ENCODE assay signal across 12 mouse cellular contexts in genomic region chr5:125180630-125181263, GRCm38 (mm10). TPM values are rescaled to one million over a fixed set of nuclear protein-coding genes. Genes with fewer than 3 reads are reported as not detected.
A peak's percentile ranks its signal among the peaks of the same experiment; 100 is the strongest.
DNase-seq lines count a peak whose midpoint lies in the region; ATAC-seq and TF ChIP-seq lines count a peak whose summit lies in the region.
"Had no signal": no experiment of that assay in that cellular context is flagged by ENCODE, and none has a peak within 500 bp of the region (broad histone marks: within the 10 kb centered on the region; RNA-seq: fewer than 3 reads in every experiment).

No protein-coding gene starts in this region.

- H3K9me3 ChIP-seq in limb, embryonic 12.5 days, result no peaks in the 10 kb centered on the region
- H3K9me3 ChIP-seq in limb, embryonic 10.5 days (replicated peaks), result no peaks in the 10 kb centered on the region
- H3K9me3 ChIP-seq in intestine, postnatal 0 days (ENCODE audit: control insufficient read depth), result no peaks in the 10 kb centered on the region

- TF ChIP-seq POLR2A in bone marrow macrophage, adult 2 months (IDR thresholded peaks at IDR 0.05; ENCODE audit: borderline replicate concordance, low read depth, low read length), result no peak

- H3K4me1 ChIP-seq in limb, embryonic 12.5 days (replicated peaks), result peaks cover 56% of the 10 kb centered on the region
- peaks cover 66% of the 10 kb centered on the region for H3K4me1 ChIP-seq in limb, embryonic 10.5 days
- H3K4me1 ChIP-seq in bone marrow macrophage, adult 2 months (ENCODE audit: control insufficient read depth, insufficient read depth, low read length), result peaks cover 26% of the 10 kb centered on the region
- H3K4me1 ChIP-seq in intestine, postnatal 0 days (replicated peaks; ENCODE audit: control insufficient read depth, insufficient read depth, low read length), result no peaks in the 10 kb centered on the region

- H3K36me3 ChIP-seq in limb, embryonic 12.5 days, result no peaks in the 10 kb centered on the region
- H3K36me3 ChIP-seq in limb, embryonic 10.5 days, result no peaks in the 10 kb centered on the region
- H3K36me3 ChIP-seq in intestine, postnatal 0 days (ENCODE audit: control insufficient read depth, insufficient read depth), result no peaks in the 10 kb centered on the region

- TF ChIP-seq CTCF in bone marrow macrophage, adult 2 months (IDR thresholded peaks at IDR 0.05; ENCODE audit: low read depth, low read length), result no peak
- TF ChIP-seq CTCF in intestine, postnatal 0 days (IDR thresholded peaks at IDR 0.05; ENCODE audit: low read depth), result no peak

- no peak overlapping the region; the same call in 1 of the 2 replicates for H3K4me2 ChIP-seq in limb, embryonic 12.5 days
- no peak overlapping the region for H3K4me2 ChIP-seq in intestine, postnatal 0 days (replicated peaks; ENCODE audit: low read depth)

- no peak for ATAC-seq in limb, embryonic 12.5 days (ENCODE audit: insufficient number of reproducible peaks, insufficient read depth, low FRiP score, low TSS enrichment, low read depth)
- ATAC-seq in intestine, postnatal 0 days, result no peak
- no peak for ATAC-seq in activated CD4-positive, CD25-positive, alpha-beta regulatory T cell, adult 4 months
- ATAC-seq: forebrain, embryonic 16.5 days; hindbrain, embryonic 16.5 days had no signal

- 78% methylated on average over 6 of the region's 6 CpGs for WGBS in limb, embryonic 12.5 days
- 84% methylated on average over 6 of the region's 6 CpGs for WGBS in limb, embryonic 10.5 days
- 77% methylated on average over 6 of the region's 6 CpGs for WGBS in intestine, postnatal 0 days

- no peak overlapping the region for H3K9ac ChIP-seq in limb, embryonic 12.5 days (replicated peaks)
- H3K9ac ChIP-seq in intestine, postnatal 0 days (ENCODE audit: low read depth, low read length), result no peak overlapping the region

- DNase-seq in cerebellum, adult 9-10 months, result peak; percentile 55
- no peak for DNase-seq in cerebellum, postnatal 36 days
- no peak for DNase-seq in limb, embryonic 10.5 days (ENCODE audit: low spot score)
- DNase-seq in T-cell, adult 2 months (ENCODE audit: low spot score), result no peak
- DNase-seq: gastrocnemius, postnatal 10 days; right cerebral cortex, postnatal 4 days had no signal

- no peak overlapping the region for H3K4me3 ChIP-seq in limb, embryonic 12.5 days (replicated peaks)
- H3K4me3 ChIP-seq in limb, embryonic 10.5 days, result no peak overlapping the region
- H3K4me3 ChIP-seq in bone marrow macrophage, adult 2 months (ENCODE audit: insufficient read depth, low read length), result no peak overlapping the region
- H3K4me3 ChIP-seq in intestine, postnatal 0 days (ENCODE audit: low read depth, low read length), result no peak overlapping the region

- 0 out of 2 replicates have a peak overlapping the region, but pooled peaks have one; percentile 17 for H3K27ac ChIP-seq in limb, embryonic 12.5 days
- H3K27ac ChIP-seq in limb, embryonic 10.5 days, result no peak overlapping the region
- H3K27ac ChIP-seq in bone marrow macrophage, adult 2 months (ENCODE audit: insufficient read depth, low read depth, low read length), result peak overlapping the region; percentile 98
- peak overlapping the region; percentile 75; the same call in 1 of the 2 replicates for H3K27ac ChIP-seq in intestine, postnatal 0 days (ENCODE audit: low read depth, low read length)

- no peaks in the 10 kb centered on the region for H3K27me3 ChIP-seq in limb, embryonic 12.5 days
- H3K27me3 ChIP-seq in limb, embryonic 10.5 days (ENCODE audit: low read depth, poor library complexity, severe bottlenecking), result 0 out of 2 replicates have a peak, but pooled peaks cover 9% of the 10 kb centered on the region
- H3K27me3 ChIP-seq in intestine, postnatal 0 days (replicated peaks; ENCODE audit: control insufficient read depth, insufficient read depth, low read length), result no peaks in the 10 kb centered on the region

RNA-seq across cellular contexts. Expression of gene Ncor2, which starts 1.7 kb away (rescaled TPM):
- 27.2 and 29.4 TPM in 2 replicates for polyA plus RNA-seq in limb, embryonic 12.5 days (2016; fragmentation: Nextera tagmentation; extraction: Ambion mirVana)
- polyA plus RNA-seq in limb, embryonic 10.5 days (2016; fragmentation: Nextera tagmentation; extraction: Ambion mirVana), result 22.4 and 26.8 TPM in 2 replicates
- 61.5 and 71.5 TPM in 2 replicates for polyA plus RNA-seq in bone marrow macrophage, adult 2 months (2012; ENCODE audit: insufficient read depth, insufficient read length, missing spikeins)
- 7.1 and 7.6 TPM in 2 replicates for polyA plus RNA-seq in intestine, postnatal 0 days (2015; fragmentation: Nextera tagmentation; extraction: Ambion mirVana)
- 1 to 10 TPM; 2.9 to 8.0 TPM for polyA plus RNA-seq in activated CD4-positive, CD25-positive, alpha-beta regulatory T cell, adult 4 months (2017; shearing (Covaris generic))
